Mouse (Mus musculus) neural tube, embryonic 14.5 days (tissue): ENCODE data around the gene 1700042G07Rik. TPM values are rescaled to one million over a fixed set of nuclear protein-coding genes. Genes with fewer than 3 reads are reported as not detected.

ENCODE experiments used
- ATAC-seq: fragments of 200-750 bp; cut with Nextera tagmentation; 2 replicates; pipeline ENCODE4 v1.8.0; 2017; ENCODE audit warnings: low read depth, mild to moderate bottlenecking, moderate TSS enrichment, moderate library complexity
- H3K27ac ChIP-seq: fragments of 300-500 bp; sonication (generic); 2 replicates; pipeline ENCODE4 v1.5.1; 2014; ENCODE audit warnings: low read depth, mild to moderate bottlenecking, control low read depth, low read length, moderate library complexity, mixed read lengths
- H3K27me3 ChIP-seq: fragments of 300-500 bp; sonication (generic); 2 replicates; pipeline ENCODE4 v1.6.1; 2014; ENCODE audit warnings: low read length; ENCODE audit not compliant: control insufficient read depth, insufficient read depth
- H3K36me3 ChIP-seq: fragments of 300-500 bp; sonication (generic); 2 replicates; pipeline ENCODE4 v1.6.1; 2014; ENCODE audit warnings: low read length, mixed read lengths; ENCODE audit not compliant: control insufficient read depth, insufficient read depth
- H3K4me1 ChIP-seq: fragments of 300-500 bp; sonication (generic); 2 replicates; pipeline ENCODE4 v1.6.1; 2014; ENCODE audit warnings: low read length; ENCODE audit not compliant: control insufficient read depth, insufficient read depth
- H3K4me2 ChIP-seq: fragments of 300-500 bp; sonication (generic); 2 replicates; pipeline ENCODE4 v1.6.1; 2014; ENCODE audit warnings: mild to moderate bottlenecking, low read depth, low read length, control low read depth
- H3K4me3 ChIP-seq: fragments of 300-500 bp; sonication (generic); 2 replicates; pipeline ENCODE4 v1.5.1; 2014; ENCODE audit warnings: low read depth, low read length, control low read depth, mixed read lengths
- H3K9ac ChIP-seq: fragments of 300-500 bp; sonication (generic); replicated peaks from 2 replicates; pipeline ENCODE4 v1.6.1; 2014; ENCODE audit warnings: low read depth, mild to moderate bottlenecking, control low read depth, low read length, mixed read lengths
- H3K9me3 ChIP-seq: fragments of 300-500 bp; sonication (generic); 2 replicates; pipeline ENCODE4 v1.6.1; 2016; ENCODE audit warnings: low read length; ENCODE audit not compliant: control insufficient read depth
- WGBS: fragments of 180-500 bp; shearing (Covaris S2); extraction: QIAGEN DNeasy Blood & Tissue Kit; methylation state at CpG from one replicate; pipeline ENCODE4 v1.1.7; 2014; 5-methylcytosine and 5-hydroxymethylcytosine counted together
- polyA plus RNA-seq: library from polyadenylated mRNA; unstranded; fragments of >200 nt; fragmentation: Nextera tagmentation; extraction: Ambion mirVana; gene quantifications from 2 replicates; pipeline ENCODE4 v1.2.1, GENCODE M21; 2014

Gene 1700042G07Rik
- polyA plus RNA-seq, 1 experiment from 2014 or later, result not detected

GRCm38 (mm10) chr4:116141736-116142135, 31.4 kb upstream of the 1700042G07Rik start:
- Histone ChIP-seq H3K4me3 (no peak overlapping the region), H3K36me3 (no peaks in the 10 kb centered on the region), H3K27me3 (no peaks in the 10 kb centered on the region), H3K4me1 (peaks cover 7% of the 10 kb centered on the region; the same call in 1 of the 2 replicates), H3K9ac (no peak overlapping the region), H3K4me2 (no peak overlapping the region), H3K27ac (no peak overlapping the region), H3K9me3 (no peaks in the 10 kb centered on the region)
- no peak for ATAC-seq
- 77% methylated on average over 1 of the region's 1 CpGs for WGBS

- no peak overlapping the region for H3K4me2 ChIP-seq
- no peak overlapping the region for H3K9ac ChIP-seq
- no peaks in the 10 kb centered on the region for H3K36me3 ChIP-seq
- H3K9me3 ChIP-seq, result no peaks in the 10 kb centered on the region
- 71% methylated on average over 7 of the region's 7 CpGs for WGBS
- no peak for ATAC-seq
- H3K4me3 ChIP-seq, result no peak overlapping the region
- H3K27ac ChIP-seq, result no peak overlapping the region
- peaks cover 7% of the 10 kb centered on the region; the same call in 1 of the 2 replicates for H3K4me1 ChIP-seq
- no peaks in the 10 kb centered on the region for H3K27me3 ChIP-seq
These were observed 30.9 kb upstream of the 1700042G07Rik start for GRCm38 (mm10) chr4:116142269-116142668.

GRCm38 (mm10) chr4:116143317-116143811, 29.8 kb upstream of the 1700042G07Rik start:
- Histone ChIP-seq H3K4me3 (peak overlapping the region; percentile 45), H3K27me3 (no peaks in the 10 kb centered on the region), H3K9me3 (no peaks in the 10 kb centered on the region), H3K4me2 (peak overlapping the region; percentile 97), H3K4me1 (peaks cover 7% of the 10 kb centered on the region; the same call in 1 of the 2 replicates), H3K9ac (no peak overlapping the region; the same call in 1 of the 2 replicates), H3K27ac (no peak overlapping the region), H3K36me3 (no peaks in the 10 kb centered on the region)
- no peak for ATAC-seq
- WGBS, result 8% methylated on average over 7 of the region's 7 CpGs

DNA sequence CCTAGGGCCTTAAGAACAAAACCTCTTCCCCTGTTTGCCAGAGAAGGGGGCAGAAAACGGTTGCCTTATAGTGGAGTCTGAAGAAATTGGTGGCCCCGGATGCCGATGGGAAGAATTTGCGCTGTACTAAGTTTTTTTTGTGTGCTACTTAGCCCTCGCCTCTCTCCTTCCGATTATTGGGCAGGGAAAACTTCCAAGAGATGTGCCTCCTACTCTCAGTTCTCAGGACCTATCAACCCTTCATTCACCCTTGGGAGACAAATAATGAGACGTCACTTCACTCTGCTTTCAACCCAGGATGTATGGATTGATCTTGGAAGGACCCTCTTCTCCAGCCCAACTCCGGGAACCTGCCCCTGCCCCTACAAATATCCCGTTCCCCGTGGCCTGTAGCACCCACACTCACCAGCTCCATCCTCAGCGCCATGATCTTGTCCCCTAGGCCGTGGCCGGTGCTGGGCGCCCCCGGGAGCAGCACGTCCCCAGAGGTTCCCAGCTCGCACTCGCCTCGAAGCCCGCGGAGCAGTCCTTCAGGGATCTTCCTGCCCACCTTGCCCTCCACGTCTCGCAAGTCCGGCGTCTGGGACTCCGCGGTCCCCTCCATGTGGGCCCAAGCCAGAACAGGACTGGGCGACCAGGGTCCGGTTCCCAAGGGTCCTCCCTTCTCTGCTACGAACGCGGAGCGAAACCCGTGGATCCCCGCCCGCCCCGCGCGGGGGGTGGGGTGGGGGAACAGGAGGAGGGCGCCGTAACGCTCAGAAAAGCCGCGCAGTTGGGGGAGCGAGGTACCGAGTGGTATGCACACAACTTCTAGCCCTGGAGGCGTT, 29.1 kb upstream of the 1700042G07Rik start:
- H3K4me1 ChIP-seq, result peaks cover 7% of the 10 kb centered on the region; the same call in 1 of the 2 replicates
- H3K4me2 ChIP-seq, result peak overlapping the region; percentile 97
- peak; percentile 76 for ATAC-seq
- H3K27ac ChIP-seq, result no peak overlapping the region
- H3K4me3 ChIP-seq, result peak overlapping the region; percentile 45
- no peaks in the 10 kb centered on the region for H3K27me3 ChIP-seq
- WGBS, result under 1% methylated on average over 40 of the region's 47 CpGs
- peak overlapping the region; percentile 57 for H3K9ac ChIP-seq
- H3K9me3 ChIP-seq, result no peaks in the 10 kb centered on the region
- no peaks in the 10 kb centered on the region for H3K36me3 ChIP-seq

- Histone ChIP-seq H3K9ac (peak overlapping the region; percentile 94), H3K27me3 (no peaks in the 10 kb centered on the region), H3K36me3 (peaks cover 18% of the 10 kb centered on the region), H3K4me2 (peak overlapping the region; percentile 73), H3K4me1 (peaks cover 7% of the 10 kb centered on the region), H3K27ac (peak overlapping the region; percentile 78), H3K9me3 (no peaks in the 10 kb centered on the region), H3K4me3 (peak overlapping the region; percentile 70)
- 20% methylated on average over 6 of the region's 6 CpGs for WGBS
- ATAC-seq, result peak; percentile 13; the same call in 1 of the 2 replicates
These were observed 23.4 kb upstream of the 1700042G07Rik start for GRCm38 (mm10) chr4:116149812-116150155.

GRCm38 (mm10) chr4:116150156-116150861, 22.9 kb upstream of the 1700042G07Rik start:
- H3K9ac ChIP-seq, result peak overlapping the region; percentile 94
- H3K9me3 ChIP-seq, result no peaks in the 10 kb centered on the region
- ATAC-seq, result peak; percentile 94
- WGBS, result under 1% methylated on average over 32 of the region's 73 CpGs
- H3K36me3 ChIP-seq, result peaks cover 22% of the 10 kb centered on the region
- peaks cover 7% of the 10 kb centered on the region for H3K4me1 ChIP-seq
- peak overlapping the region; percentile 70 for H3K4me3 ChIP-seq
- no peaks in the 10 kb centered on the region for H3K27me3 ChIP-seq
- peak overlapping the region; percentile 73 for H3K4me2 ChIP-seq
- H3K27ac ChIP-seq, result peak overlapping the region; percentile 78

- H3K27ac ChIP-seq, result no peak overlapping the region; the same call in 1 of the 2 replicates
- WGBS, result 22% methylated on average over 4 of the region's 4 CpGs
- no peak for ATAC-seq
These were observed 22.3 kb upstream of the 1700042G07Rik start for GRCm38 (mm10) chr4:116150862-116151221.

GRCm38 (mm10) chr4:116151238-116151637, 21.9 kb upstream of the 1700042G07Rik start, which contains the start of gene Lurap1:
TSS of gene Lurap1 (minus strand) at chr4:116151338.
- Histone ChIP-seq H3K4me1 (peaks cover 7% of the 10 kb centered on the region), H3K36me3 (peaks cover 30% of the 10 kb centered on the region), H3K9ac (peak within 1 kb of the TSS; percentile 94), H3K27ac (peak within 1 kb of the TSS; percentile 78), H3K4me2 (peak within 1 kb of the TSS; percentile 73), H3K27me3 (no peaks in the 10 kb centered on the region), H3K4me3 (peak within 1 kb of the TSS; percentile 70), H3K9me3 (no peaks in the 10 kb centered on the region)
- 80% methylated on average over 6 of the region's 6 CpGs for WGBS
- no peak for ATAC-seq

More at GRCm38 (mm10) chr4:116150862-116151221, 22.3 kb upstream of the 1700042G07Rik start:
- Histone ChIP-seq H3K9me3 (no peaks in the 10 kb centered on the region), H3K36me3 (peaks cover 26% of the 10 kb centered on the region), H3K4me2 (peak overlapping the region; percentile 73), H3K4me3 (peak overlapping the region; percentile 70), H3K9ac (peak overlapping the region; percentile 94), H3K4me1 (peaks cover 7% of the 10 kb centered on the region), H3K27me3 (no peaks in the 10 kb centered on the region)
